Mouse (Mus musculus): ENCODE data around the gene Erc2.

The Erc2 gene

DNA sequence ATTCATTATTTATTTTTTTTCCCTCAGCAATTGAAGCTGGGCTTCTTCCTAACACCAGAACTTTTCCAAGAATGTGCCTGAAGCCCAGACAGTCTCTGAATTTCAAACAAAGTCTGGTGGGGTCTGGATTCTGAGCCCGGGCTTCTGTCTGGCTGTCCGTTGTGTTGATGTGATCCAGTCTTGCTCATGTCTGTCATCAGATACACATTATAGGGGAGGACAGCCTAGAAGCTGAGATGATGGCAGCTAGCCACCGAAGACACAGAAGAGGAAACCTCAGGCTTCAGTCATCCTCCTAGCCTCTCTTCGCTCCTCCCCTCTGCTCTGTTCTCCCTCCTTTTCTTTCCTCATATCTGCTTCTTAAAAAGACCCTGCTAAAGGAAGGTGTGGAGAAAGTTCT lies 551.5 kb downstream of the Erc2 start:
- DNase-seq (ENCODE audit: low spot score in 2 of 2), result no peak

DNA sequence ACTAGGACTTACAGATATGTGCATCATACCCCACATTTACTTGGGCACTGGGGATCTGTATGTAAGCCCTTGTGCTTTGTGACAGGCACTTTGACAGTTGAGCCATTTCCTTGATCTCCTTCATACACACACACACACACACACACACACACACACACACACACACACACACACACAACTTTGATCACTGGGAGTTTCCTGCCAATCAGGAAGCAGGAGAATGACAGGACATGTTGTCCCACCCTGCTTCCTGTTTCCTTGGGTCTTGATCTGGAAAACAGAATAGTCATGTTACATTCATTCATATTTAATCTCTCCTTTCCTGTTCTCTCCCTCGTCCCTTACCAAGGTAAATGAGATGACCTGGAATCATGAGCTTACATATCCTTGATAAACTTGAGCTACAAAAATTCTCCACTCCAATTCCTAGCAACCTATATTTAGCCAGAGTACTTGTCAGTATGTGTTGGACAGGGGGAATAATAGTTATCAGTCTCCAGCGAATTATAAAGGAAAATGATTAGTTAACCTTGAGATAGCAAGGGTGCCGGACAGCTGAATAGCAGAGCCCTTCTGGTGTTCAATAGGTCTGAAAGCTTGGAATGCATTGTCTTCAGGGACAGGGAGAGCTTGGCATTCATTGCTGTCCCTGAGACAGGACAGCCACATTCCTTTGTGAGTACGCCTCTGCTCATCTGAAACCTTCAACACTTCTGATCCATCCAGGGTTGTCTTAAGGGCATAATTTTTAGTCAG lies 559.0 kb downstream of the Erc2 start:
- no peak for DNase-seq (ENCODE audit: low spot score in 2 of 2)

DNA sequence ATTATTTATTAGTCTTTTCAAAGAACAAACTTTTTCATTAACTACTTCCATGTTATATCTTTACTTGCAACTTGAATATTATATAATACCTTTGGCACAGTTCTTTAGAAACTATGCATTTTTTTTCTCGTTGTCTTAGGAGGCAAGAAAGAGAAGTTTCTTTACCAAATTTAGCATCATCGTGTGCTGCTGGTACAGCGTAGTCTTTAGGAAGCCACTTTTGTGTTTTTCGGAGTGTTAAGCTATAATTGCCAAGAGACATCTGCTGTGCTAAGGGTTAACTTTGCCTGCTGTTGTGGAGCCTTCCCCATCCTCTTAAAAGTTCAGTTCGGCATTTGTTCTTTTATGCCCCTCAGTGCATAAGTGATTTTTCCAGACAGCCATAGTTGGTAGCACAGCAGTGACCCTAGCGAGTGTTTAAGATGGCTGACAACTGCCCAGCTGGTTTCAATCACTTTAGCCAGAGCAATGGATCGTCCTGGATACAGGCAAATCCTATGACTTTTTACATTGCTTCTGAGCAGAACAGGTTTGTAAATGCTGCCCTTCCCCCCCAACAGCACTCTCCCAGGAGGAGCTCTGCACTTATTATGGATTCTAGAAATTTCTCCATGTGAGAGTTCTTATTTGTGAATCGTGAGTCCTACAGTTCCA lies 570.6 kb downstream of the Erc2 start:
- DNase-seq (ENCODE audit: low spot score in 2 of 2), result no peak

DNA sequence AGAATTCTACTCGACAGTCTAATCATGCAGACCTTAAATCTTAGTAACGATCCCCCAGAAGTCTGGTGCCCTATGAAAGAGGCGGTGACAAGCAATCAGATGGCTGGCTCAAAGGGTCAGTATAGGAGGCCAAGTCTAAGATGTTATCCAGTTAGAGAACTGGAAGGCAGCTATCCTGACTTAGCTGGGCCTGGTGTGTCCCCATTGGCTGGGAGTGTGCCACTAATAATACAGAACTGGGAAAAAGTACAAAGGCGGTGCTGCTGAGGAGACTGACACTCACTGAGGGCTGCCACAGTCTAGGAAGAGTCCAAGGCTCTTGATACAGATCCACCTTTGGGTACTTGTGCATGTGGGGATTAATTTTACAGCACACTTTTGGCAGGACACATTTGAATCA lies 581.6 kb downstream of the Erc2 start:
- DNase-seq (ENCODE audit: low spot score in 2 of 2), result no peak

DNA sequence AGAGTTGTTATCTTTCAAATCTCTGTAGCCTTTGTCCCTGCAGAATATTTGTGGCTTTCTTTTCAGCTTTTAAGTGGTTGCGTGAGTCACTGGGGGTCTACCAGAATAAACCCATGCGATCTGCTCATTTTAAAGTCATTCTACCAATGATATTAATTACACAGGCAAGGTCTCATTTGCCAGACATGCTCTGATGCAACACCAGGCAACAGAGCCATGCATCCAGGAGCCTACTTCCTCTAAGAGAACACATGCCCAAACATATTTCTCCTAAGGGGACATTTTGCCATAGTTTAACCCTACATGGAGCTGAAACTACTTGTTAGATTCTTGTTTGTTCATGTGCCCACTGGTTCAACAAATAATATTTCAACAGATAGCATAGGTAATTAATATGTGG lies 584.1 kb downstream of the Erc2 start:
- no peak for DNase-seq (ENCODE audit: low spot score in 2 of 2)

DNA sequence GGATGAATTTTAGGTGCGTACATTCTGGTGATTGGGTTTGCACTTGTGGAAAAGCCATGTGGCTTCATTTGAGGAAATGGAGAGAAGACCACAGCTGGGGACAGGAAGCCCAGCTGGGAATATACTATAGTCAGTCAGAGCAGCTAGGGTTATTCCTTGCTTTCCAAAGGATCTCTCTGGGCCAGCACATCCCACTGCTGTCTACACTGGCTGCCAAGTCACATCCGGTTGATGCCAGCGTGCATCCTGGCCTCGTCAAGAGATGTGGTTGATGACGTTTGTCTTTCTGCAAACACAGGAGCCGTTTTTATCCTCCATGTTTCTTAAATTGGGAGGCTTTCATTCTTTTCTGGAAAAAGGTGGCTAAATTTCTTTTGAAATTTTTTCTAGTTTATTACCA lies 603.3 kb downstream of the Erc2 start:
- DNase-seq (ENCODE audit: low spot score in 2 of 2), result no peak

DNA sequence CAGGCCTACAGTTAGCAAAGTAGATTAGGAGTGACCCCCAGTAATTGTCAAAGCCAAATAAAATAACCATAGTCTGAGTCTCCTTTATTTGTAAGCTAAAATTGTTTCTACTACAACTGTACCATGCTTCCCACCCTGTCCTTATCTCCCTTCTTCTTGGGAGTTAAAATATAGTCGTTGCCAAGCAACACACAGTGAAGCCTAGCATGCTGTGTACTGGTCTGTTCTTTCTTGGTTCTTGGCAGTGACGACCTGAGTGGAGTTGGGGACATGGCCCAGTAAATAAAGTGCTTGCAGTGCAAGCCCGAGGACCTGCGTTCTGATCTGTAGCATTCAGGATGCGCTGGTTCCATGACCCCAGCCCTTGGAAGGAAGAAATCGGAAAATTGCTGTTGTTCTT lies 608.3 kb downstream of the Erc2 start:
- no peak for DNase-seq (ENCODE audit: low spot score in 2 of 2)

DNA sequence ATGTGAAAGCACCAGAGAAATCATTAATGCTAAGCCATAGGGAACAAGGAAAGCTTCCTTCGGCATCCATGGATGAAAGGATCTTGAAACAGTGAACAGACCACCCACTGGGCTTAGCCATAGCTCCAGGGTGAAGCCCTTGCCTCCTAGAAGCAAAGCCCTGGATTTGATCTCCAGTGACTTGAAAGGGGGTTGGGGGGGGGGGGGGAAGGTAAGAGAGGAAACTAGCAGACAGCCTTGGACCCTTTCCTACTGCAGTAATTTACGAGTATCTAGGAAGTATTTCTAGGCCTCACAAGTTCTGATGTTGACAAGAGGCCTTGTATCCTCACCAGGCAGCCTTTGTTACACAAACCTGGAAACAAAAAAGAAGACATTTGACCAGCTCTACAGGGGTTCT lies 609.0 kb downstream of the Erc2 start:
- DNase-seq (ENCODE audit: low spot score in 2 of 2), result no peak

DNA sequence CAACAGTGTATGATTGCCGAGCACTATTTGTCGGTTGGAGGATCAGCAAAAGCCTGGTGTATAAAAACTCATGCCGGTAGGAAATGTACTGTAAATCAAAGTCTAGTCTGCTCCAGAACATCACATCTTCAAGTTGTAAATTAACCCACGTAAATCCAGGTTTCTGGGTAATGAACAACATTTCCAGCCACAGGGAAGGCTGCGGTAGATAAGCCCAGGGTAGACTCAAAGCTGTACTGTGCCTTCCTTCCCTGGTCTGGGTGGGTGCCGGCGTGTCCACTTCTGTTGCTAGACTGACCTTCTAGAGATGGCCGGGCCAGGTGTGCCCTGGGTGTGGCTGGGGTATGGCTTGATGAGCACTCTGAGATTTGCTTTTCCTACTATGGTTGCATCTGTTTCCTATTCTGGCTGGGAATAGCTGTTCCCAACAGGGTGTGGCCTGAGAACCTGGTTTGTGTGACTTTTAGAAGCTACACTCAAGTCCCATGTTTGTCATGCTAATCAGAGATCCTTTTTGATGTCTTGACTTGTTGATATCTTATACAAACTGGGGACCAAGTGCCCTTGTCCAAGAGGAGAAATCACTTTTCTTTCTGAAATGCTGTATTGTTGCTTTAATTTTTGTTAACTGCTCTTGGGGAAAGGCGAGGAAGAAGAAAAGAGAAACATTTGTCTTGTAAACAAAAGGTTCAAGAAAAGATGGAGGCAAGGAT lies 616.3 kb downstream of the Erc2 start:
- DNase-seq (ENCODE audit: low spot score in 2 of 2), result no peak

DNA sequence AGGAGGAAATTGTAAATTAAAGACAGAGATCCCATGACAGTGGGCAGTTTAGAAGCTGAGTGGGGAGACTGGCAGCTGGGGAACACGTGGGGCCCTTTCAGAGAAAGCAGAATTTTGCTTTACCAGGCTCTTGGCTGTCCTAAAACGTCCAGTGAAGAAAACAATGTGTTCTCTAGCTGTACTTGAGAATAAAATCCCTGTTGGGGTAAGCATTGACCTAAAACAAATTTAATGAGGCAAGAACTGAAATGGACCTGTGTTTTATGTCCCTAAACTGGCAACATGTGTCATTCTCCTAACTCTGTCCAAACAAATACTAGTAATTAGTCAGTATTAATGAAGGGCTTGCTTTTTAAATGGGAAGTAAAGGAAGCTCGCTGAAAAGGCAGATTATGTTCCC lies 617.9 kb downstream of the Erc2 start:
- DNase-seq (ENCODE audit: low spot score in 2 of 2), result no peak

DNA sequence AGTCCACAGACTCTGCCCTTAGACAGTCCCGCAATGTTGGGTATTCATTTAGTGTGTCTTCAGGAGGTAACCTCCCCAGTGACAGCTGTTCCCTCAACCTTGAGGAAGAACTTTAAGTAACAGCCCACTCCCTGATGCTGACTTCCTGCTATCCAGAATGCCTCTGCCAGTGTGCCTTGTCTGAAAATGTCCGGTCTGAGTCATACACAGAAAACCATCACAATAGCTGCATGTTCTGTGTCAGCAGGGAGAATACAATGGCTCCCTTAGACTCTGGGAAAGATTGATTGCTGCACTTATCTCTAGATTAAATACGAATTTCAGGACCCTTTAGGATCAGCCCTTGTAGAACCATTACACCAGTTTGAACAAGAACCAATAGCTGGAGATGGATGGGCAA lies 620.5 kb downstream of the Erc2 start:
- DNase-seq (ENCODE audit: low spot score in 2 of 2), result no peak

DNA sequence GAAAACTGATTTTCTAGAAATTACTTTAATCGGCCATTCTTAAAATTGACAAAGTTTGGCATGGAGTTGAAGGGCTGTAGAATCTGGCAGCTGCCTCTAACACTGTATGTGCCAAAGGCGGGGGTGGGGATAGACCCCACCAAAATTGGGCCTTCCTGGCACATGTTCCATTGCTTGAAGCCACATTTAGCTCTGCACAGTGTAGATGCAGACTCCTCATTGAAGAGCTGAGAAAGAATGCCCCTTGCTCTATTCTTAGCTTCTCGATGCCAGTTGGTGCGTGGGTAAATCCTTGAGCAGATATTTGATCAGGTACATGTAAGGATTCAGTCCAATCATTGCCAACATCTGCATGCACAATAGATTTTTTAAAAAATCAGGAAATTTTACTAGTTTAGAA lies 621.2 kb downstream of the Erc2 start:
- DNase-seq (ENCODE audit: low spot score in 2 of 2), result no peak

DNA sequence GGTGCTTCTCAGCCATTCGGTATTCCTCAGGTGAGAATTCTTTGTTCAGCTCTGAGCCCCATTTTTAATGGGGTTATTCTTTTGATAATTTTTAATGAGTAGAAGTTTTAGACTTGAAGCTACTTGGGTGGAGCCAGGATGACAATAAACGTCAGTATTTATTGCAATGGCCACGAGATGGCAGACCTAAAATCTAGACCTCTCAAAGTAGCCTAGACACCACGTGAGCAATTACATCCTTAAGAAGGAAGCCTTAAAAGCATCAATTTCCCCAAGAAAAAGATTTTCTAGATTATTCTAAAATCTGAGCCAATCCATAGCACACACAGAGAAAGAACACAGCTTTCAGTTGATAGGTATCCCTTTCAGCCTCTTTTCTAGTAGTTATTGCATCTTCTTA lies 640.5 kb downstream of the Erc2 start:
- no peak for DNase-seq (ENCODE audit: low spot score in 2 of 2)

DNA sequence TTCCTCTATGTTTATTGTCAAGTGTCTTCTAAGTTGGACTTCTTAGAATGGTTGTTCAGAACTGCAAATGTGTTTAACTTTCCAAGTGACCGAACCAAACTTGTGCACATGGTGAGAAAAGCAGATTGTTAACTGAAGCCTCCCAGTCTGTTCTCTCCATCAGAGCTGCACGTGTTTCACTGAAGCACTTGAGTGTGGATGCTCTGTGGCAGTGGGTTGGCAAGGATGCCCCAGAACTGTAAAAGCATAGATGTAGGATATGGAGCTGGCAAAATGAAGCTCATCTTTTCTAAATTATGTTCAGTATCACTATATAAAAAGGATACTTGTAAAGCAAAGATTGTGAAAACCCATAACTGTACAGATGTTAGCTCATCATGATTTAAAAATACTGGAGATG lies 645.1 kb downstream of the Erc2 start:
- no peak for DNase-seq (ENCODE audit: low spot score in 2 of 2)

DNA sequence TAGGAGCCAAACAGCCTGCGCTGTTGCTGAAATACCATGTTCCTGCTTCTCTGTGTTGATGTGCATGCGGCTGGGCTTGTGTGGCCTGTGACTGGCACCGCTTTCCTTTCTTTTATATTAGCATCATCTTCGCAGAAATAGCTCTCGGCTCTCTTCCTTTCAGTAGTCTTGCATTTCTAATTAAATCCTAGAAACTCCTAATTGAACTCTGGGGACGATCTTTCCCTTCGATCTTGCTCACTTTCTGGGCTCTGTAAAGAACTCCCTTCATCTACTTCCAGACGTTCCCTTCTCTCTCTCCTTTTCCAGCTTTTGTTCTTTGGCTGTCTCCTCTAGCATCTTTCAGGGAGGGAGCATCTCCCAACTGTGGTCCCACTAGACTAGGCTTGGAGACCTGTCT lies 649.6 kb downstream of the Erc2 start:
- DNase-seq (ENCODE audit: low spot score in 2 of 2), result no peak

DNA sequence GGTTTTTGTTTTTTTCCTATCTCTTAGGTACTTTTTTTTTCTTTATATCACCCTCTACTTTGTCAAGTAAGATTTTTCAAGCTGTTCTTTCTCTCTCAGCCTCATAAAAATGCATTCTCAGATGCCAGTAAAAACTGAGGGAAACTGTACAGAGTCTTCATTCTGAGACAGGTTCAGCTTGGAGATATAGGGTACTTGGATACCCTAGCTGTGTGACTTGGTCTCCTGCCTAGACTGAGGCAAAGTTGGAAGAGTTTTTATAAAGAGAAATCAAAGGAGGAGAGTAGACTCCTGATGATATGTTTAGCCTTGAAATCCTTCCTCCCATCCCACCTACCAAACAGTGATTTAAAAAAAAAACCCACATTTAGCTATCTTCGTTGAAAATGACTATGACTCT lies 651.4 kb downstream of the Erc2 start:
- DNase-seq (ENCODE audit: low spot score in 2 of 2), result no peak

DNA sequence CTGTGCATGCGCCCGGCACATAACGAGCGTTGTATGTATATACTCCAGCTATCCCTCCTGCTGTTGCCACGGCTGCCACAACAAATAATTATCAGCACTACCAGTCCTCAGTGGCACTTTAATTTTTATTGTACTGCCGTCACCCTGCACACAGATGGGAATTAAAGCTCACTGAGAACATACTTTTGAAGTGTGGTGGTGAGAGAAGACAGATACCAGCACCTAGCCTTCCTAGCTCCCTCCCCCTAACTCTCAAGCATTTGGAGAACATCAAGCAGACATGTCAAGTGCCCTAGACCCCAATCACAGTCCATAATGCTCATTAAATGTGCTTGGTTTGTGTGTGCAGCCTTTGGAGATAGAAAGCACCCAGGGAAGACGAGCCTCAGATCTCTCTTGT lies 652.6 kb downstream of the Erc2 start:
- DNase-seq (ENCODE audit: low spot score in 2 of 2), result no peak

DNA sequence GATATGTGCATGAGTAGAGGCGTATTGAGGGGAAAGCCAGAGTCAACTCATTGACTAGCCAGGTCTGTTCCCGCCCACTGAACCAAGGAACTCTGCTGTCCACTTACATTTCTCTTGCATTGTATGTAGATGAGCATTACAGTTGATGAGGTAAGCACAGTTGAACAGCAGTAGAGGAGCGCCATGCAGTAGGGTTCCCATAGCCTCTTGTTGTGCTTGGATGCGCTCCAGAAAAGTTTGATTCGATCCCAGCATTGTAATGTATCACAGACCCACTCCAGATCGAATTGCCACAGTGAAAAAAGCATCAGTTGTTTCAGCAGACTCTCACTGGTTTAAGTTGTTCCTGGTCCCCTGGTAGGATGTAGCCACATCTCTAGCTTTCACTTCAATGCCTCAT lies 656.7 kb downstream of the Erc2 start:
- DNase-seq (ENCODE audit: low spot score in 2 of 2), result no peak

DNA sequence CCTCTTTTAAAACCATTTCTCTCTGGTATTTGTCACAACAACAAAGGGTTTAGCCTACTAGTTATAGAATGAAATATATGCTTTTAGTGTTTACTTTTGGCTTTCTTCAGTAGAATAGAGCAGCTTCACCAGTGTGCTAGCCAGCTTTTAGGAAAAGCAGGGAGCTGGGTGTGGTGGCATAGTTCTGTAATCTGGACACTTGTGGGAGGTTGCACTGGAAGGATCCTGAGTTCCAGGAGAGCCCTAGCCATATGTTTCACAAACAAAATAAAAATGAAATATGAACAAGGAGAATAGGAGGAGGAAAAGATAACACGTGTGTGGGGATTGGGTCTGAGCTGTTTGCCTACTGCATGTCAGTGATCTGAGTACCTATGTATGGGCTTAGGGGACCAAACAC lies 658.1 kb downstream of the Erc2 start:
- DNase-seq (ENCODE audit: low spot score in 2 of 2), result peak; percentile 13 to 35

DNA sequence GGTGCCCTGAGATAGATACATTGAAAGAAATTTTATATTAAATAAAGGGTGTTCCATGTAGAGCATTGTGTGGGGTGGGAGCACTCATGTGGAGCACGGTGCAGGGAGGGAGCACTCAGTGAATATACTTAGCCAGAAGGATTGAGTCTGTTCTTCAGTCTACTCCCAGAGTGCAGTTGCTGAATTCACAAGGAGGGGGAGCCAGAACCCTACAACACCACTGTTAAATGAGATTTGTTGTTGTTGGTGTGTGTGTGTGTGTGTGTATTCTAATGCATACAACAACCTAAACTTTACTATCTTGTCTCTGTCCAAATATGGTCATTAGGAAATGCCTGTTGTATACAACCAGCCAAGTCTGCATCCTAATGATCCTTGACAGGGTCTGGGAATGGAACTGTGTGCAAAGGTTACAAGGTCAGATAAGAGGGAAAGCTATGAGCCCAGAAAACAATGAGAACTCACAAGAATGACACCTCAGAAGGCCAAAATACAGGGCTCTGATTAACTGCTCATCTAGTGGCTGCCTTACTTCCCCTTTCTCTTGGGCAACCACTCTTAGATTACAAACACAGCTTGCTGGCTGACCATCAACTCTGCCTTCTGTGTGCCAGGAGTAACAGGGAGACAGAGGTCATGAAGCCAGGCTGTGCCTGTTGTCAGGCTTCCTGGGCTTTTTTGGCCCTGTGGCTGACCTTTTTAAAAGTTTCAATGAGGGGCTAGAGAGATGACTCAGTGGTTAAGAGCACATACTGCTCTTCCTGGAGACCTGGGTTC lies 661.3 kb downstream of the Erc2 start:
- no peak for DNase-seq (ENCODE audit: low spot score in 2 of 2)

DNA sequence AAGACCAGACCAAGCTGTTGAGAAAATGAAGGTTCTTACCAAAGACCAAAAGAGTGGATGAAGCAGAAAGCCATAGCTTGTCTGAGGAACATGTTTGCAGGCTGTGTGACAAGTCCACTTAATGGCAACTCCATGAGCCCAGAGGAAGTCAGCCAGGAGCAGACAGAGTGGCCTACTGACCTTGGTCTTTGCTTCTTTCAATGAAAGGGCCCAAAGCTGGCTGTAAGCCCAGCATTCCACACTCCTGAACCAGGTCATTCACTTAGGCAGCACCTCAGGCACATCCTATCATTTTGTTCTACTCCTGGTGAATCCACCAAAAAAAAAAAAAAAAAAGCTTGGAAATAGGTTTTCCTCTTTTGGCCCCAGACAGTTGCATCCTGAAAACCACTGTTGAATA lies 664.3 kb downstream of the Erc2 start:
- DNase-seq (ENCODE audit: low spot score in 2 of 2), result no peak

DNA sequence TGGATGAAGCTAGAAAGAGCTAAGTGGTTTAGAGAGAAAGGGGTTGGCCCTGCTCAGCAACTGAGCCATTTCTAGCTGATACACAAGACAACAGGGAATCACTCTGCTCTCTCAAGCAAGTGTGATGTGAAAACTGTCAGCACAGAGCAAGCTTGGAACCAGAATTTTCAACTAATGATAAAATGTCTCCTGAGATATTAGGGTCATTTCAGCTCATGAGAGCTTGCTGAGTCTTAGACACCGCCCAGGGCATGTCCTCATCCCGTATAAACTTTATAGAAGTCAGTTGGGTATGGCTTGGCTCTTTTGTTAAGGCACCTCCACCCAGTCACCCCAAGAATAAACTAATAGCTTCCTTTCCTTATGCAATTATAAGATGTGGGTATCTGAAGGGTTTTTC lies 666.0 kb downstream of the Erc2 start:
- DNase-seq (ENCODE audit: low spot score in 2 of 2), result no peak
